Mouse (Mus musculus) brain, embryonic 14.5 days (tissue): Measurements from ENCODE around the gene Clhc1.

Source experiments
- CTCF ChIP-seq: fragments of 200-500 bp; IDR thresholded peaks from 2 replicates; pipeline ENCODE4 v1.5.1; 2012; ENCODE audit warnings: inconsistent platforms, mild to moderate bottlenecking, moderate library complexity, borderline replicate concordance; ENCODE audit not compliant: insufficient read depth, insufficient read length; ENCODE audit errors: extremely low read depth
- POLR2A ChIP-seq: fragments of 200-500 bp; IDR thresholded peaks from 2 replicates; pipeline ENCODE4 v1.6.1; 2012; ENCODE audit warnings: mild to moderate bottlenecking, inconsistent platforms, borderline replicate concordance; ENCODE audit not compliant: poor library complexity, insufficient read depth, insufficient read length, severe bottlenecking; ENCODE audit errors: extremely low read depth

GRCm38 (mm10) chr11:29546762-29547161, 988 bp upstream of the Clhc1 start:
- no peak for TF ChIP-seq CTCF
- TF ChIP-seq POLR2A: no peak
